Mouse (Mus musculus) spleen, adult 10 weeks (tissue): ENCODE measurements around the gene Ldhb. TPM values are rescaled to one million over a fixed set of nuclear protein-coding genes. Genes with fewer than 3 reads are reported as not detected.

Experiments used
- polyA plus RNA-seq: library from polyadenylated mRNA; stranded (reverse); fragments of 350-450 nt; fragmentation: Illumina TruSeq; extraction: RNeasy Lipid Tissue Mini Kit (QIAGEN cat#74804); gene quantifications from one replicate; pipeline ENCODE4 v1.2.3, GENCODE M21; 2015; ENCODE audit warnings: low replicate concordance; ENCODE audit not compliant: insufficient read depth

Gene Ldhb
- polyA plus RNA-seq = 12.0 TPM

DNA sequence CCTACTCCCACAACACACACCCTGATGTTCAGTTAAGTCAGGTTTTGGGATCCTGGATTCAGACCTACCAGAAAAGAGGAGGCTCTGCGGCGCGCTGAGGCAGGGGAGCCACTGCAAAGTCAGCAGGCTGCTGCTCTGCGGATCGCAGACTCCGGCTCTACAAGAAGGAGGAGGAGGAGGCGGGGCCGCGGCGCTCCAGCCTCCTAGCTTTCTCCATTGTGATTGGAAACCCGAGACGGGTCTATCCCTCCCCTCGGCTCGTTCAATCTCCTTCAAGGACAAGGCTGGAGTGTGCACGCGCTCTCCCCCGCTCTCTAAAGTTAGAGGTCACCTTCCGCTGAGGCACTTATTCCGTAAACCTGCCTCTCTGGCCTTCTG lies at the start of gene Ldhb:
Ldhb (minus strand) TSS at position 173 of the 378 bp plus-strand sequence.

GRCm38 (mm10) chr6:142472801-142473203 lies 35.0 kb downstream of the Ldhb start, which contains the start of gene Gys2:
Gys2 (minus strand) TSS chr6:142473109.

Other genes with a start within 250 kb of the Ldhb start
- not detected for gene Iapp, start 209.5 kb downstream of the Ldhb start, polyA plus RNA-seq
- gene Slco1a5, start 185.0 kb downstream of the Ldhb start, polyA plus RNA-seq = 0.12 TPM
- 24.1 TPM for gene Pyroxd1, start 162.3 kb downstream of the Ldhb start, polyA plus RNA-seq
- 80.6 TPM for gene Recql, start 120.9 kb downstream of the Ldhb start, polyA plus RNA-seq
- gene Golt1b, start 120.7 kb downstream of the Ldhb start, polyA plus RNA-seq = 27.0 TPM
- 2.8 TPM for gene Spx, start 94.5 kb downstream of the Ldhb start, polyA plus RNA-seq
- gene Gys2, start 34.8 kb downstream of the Ldhb start, polyA plus RNA-seq = not detected
- gene Kcnj8, start 63.7 kb upstream of the Ldhb start, polyA plus RNA-seq = 14.1 TPM
- 11.9 TPM for gene Abcc9, start 194.4 kb upstream of the Ldhb start, polyA plus RNA-seq
- 87.2 TPM for gene Cmas, start 248.7 kb upstream of the Ldhb start, polyA plus RNA-seq